Mouse (Mus musculus) brown adipose tissue, adult 24 weeks (tissue): ENCODE results near the gene Katnal1. TPM values are rescaled to one million over a fixed set of nuclear protein-coding genes. Genes with fewer than 3 reads are reported as not detected.

ENCODE experiments used
- H3K27ac ChIP-seq: fragments of 200-500 bp; replicated peaks from 2 replicates; pipeline ENCODE4 v1.5.1; 2012; ENCODE audit warnings: low read depth, mild to moderate bottlenecking, low read length
- H3K4me1 ChIP-seq: fragments of 200-500 bp; 2 replicates; pipeline ENCODE4 v1.6.1; 2012; ENCODE audit warnings: low read length, mixed read lengths; ENCODE audit not compliant: control insufficient read depth, insufficient read depth, insufficient read length
- H3K4me3 ChIP-seq: fragments of 200-500 bp; 2 replicates; pipeline ENCODE4 v1.5.1; 2012; ENCODE audit warnings: low read depth, mild to moderate bottlenecking, low read length, moderate library complexity; ENCODE audit not compliant: insufficient read depth
- polyA plus RNA-seq: library from polyadenylated mRNA; stranded (reverse); fragments of >200 nt; gene quantifications from 2 replicates; pipeline ENCODE4 v1.2.4, GENCODE M21; 2012; ENCODE audit not compliant: missing spikeins, insufficient read depth, insufficient read length

The Katnal1 gene
- polyA plus RNA-seq, 1 experiment, result 7.0 TPM

DNA sequence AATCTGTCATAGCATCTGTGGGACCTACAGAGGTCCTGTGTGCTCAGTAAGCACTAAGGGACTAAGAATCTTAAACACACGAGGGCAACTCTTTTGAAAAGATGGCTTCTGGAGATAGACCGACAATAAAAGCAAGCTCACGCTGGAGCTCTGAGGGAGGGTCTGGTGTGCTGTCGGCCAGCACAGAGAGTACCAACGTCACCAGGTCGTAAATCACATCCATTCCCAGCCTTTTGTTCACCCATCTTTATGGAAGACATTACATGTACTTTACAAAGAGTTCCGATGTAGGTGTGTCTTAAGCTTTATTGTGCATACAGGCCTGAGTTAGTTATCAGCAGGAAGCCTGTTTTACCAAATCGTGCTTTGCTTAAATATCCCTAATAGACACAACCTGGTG, 14.9 kb upstream of the Katnal1 start:
- no peaks in the 10 kb centered on the region for H3K4me1 ChIP-seq
- no peak overlapping the region for H3K4me3 ChIP-seq
- H3K27ac ChIP-seq, result no peak overlapping the region

DNA sequence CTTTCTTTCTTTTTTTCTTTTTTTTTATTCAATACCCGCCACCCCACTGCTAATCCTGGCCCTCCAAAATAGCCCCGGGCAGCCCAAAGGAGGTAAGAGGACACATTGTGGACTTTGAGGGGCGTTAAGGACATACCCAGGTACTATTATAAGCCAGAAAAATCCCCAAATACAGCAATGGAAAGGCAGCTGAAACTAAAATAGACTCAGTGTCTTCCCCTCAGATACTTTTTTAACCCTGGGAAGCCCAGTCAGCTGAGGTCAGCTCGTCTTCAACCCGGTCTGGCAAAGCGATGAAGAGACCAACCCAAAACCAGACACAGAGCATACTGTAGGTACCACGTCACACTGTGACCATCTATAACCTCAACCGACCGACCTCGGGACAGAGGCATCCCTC, 14.3 kb upstream of the Katnal1 start:
- Histone ChIP-seq H3K4me3 (no peak overlapping the region), H3K4me1 (no peaks in the 10 kb centered on the region), H3K27ac (no peak overlapping the region)

DNA sequence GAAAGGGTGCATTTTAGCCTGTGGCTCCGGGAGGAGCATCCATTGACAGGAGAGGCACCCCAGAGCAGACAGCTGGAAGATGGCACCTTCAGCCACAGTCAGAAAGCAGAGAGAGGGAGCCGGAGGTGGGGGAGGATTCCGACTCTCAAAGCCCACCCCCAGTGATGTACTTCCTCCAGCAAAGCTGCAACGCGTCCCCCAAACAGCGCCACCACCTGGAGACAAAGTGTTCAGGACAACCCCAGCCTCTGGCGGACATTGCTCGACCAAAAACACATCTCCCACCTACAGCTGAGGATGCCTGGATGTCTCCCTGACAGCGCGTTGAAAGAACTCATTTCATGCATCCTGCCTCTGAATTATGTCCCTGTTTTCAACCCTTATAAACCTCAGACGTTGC, 13.8 kb upstream of the Katnal1 start:
- Histone ChIP-seq H3K4me1 (no peaks in the 10 kb centered on the region), H3K27ac (no peak overlapping the region), H3K4me3 (no peak overlapping the region)

DNA sequence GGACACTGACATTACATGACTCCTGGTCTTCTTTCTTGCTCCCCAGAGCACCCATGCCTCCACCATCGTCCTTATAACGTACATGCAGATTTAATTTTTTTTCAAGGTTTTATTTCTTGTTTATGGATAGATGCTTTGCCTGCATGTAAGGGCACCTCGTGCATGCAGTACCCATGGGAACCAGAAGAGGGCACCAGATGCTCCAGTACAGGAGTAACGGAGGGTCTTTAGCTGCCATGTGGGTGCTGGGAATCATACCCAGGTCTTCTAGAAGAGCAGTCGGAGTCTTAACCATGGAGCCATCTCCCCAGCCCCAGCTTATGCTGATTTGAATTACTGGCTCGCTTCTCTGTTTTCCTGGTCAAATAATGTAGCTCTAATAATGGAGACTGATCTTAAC, 13.2 kb upstream of the Katnal1 start:
- H3K27ac ChIP-seq, result no peak overlapping the region
- no peak overlapping the region for H3K4me3 ChIP-seq
- H3K4me1 ChIP-seq, result no peaks in the 10 kb centered on the region

DNA sequence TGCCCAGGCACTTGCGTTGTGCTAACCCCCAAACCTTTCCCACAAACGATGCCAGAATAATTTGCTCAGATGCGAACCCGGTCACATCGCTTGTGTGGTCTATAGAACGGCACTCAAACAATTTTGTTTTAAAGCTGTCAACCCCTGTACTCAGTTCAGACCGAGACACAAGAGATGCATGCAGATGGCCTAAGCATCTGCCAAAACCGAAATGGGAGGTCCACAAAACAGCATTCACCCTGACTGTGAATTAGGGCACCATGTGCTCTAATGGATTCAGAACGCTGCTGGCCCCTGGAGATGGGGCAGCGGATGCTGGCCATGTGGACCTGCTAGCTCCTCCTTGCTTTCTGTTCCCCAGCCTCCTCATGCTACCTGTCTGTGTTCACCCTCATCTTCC, 12.7 kb upstream of the Katnal1 start:
- Histone ChIP-seq H3K27ac (no peak overlapping the region), H3K4me3 (no peak overlapping the region), H3K4me1 (no peaks in the 10 kb centered on the region)

DNA sequence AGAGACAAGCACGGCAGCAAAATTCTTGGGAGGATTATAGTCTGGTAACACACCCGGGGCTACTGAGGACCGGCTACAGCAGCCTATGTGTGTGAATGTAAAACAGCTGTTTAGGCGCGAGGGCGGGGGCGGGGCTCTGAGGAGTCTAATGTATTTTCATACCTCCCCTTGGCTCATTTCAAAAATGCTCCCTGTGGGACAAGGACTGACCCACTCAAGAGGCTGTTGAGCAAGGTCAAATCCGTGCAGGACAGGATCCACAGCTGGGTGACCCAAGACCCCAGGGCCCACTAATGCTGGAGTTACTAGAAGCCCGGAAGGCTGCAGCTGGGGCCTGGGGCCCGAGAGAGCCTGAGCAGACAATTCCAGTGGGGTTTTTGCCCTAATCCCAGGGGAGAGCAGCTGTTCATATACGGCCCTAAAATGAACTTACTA, 10.8 kb upstream of the Katnal1 start:
- Histone ChIP-seq H3K4me3 (no peak overlapping the region), H3K4me1 (no peaks in the 10 kb centered on the region), H3K27ac (no peak overlapping the region)

DNA sequence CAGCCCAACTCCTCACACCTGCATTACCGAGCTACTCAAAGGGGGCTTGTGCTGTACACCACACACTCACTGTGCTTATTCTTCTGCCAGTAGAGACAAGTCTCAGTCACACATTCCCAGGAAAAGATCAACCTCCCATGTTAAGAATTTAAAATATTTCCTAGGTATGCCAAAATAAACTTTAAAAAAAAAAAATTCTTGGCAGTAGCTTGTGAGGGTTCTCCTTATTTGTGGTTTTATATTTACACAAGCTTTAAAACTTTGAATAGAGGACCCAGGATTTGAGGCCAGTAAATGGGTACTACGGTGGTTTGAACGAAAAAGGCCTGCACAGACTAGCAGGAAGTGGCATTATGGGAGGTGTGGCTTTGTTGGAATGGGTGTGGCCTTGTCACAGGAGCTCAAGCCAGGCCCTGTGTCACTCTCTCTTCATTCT, 7.4 kb upstream of the Katnal1 start:
- Histone ChIP-seq H3K4me3 (no peak overlapping the region), H3K4me1 (peaks cover 2% of the 10 kb centered on the region; the same call in 1 of the 2 replicates), H3K27ac (no peak overlapping the region)

DNA sequence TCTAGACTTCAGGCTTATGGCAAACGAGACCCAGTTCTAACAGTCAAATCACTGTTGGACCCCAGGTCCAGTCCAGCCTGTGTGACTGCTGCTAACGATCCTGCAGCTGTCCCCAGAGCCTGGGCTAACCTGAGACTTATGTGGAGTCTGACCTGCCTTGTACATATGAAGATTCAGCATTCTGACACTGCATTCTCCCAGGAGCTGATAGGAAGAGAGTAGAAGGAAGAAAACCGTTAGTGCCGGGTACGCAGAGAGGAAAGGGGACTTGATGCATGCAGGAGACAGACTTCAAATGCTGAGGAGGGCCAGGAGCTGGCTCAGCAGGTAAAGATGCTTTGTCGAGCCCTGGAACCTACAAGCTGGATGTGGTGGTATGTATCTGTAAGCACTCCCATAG, 6.8 kb upstream of the Katnal1 start:
- Histone ChIP-seq H3K27ac (no peak overlapping the region), H3K4me3 (no peak overlapping the region), H3K4me1 (peaks cover 2% of the 10 kb centered on the region; the same call in 1 of the 2 replicates)

DNA sequence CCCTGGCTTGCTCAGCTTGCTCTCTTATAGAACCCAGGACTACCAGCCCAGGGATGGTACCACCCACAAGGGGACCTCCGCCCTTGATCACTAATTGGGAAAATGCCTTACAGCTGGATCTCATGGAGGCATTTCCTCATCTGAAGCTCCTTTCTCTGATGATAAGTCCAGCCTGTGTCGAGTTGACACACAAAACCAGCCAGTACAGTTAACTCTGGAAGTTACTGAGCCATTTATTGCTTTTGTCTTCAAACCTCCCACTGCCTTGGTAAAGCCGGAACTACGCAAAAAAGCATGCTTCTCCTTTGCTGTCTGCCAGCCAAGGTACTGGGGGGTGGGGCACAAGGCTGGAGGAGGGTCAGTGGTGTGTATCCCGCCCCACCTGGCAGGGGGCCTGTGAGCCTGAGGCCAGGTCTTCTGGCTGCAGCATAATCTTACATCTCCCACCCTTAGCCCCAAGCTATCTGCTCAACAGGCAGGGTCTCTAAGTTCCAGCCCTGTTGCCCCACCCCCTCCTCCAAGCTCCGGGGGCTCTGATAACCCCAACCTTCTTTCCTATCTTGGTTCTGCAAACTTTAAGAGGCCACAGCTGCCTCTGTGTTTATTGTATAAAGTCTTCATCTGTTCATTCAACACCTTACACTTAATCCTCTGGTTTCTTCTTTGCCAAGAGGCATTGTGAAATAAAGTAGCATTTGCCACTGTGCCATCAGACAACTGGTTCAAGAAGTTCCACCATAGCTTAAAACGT, 6.1 kb upstream of the Katnal1 start:
- no peak overlapping the region for H3K27ac ChIP-seq
- no peak overlapping the region for H3K4me3 ChIP-seq
- H3K4me1 ChIP-seq, result peaks cover 2% of the 10 kb centered on the region; the same call in 1 of the 2 replicates

DNA sequence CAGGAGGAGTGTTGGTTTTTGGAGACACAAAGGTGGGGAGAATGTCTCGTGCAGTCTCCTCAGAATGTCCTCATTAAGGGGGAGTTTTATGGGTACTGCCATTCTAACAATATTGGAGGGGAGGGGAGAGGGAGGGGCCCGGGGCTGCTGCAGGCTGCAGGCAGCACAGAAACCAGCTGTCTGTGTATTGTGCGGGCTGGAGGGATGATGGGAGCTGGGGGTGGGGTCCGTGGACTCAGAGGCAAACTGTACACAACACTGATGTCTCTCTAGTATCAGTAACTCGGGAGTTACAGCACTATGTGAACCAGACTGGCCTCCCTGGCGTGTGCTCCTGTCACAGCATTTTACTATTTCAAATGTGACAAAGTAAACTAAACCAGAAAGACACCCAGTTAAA, 5.3 kb upstream of the Katnal1 start:
- H3K4me1 ChIP-seq, result peaks cover 2% of the 10 kb centered on the region; the same call in 1 of the 2 replicates
- no peak overlapping the region for H3K27ac ChIP-seq
- no peak overlapping the region for H3K4me3 ChIP-seq

DNA sequence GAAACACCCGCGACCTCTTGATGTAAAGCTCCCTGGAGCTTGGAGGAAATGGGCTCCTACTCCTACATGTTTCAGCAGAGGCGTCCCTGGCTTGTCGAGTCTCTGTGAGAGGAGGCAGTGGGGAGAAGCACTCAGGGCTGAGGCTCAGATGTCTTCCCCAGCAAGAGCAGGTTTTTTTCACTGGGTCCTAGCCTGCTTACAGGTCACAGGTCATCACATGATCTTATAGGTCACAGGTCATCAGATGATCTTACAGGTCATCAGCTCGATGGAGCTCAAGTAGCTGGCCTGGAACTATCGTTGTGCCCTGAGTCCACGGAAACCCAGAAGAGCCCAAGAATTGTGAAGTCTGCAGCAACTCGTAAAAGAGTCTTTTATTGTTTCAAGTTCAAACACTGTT, 4.6 kb upstream of the Katnal1 start:
- peaks cover 2% of the 10 kb centered on the region; the same call in 1 of the 2 replicates for H3K4me1 ChIP-seq
- no peak overlapping the region for H3K4me3 ChIP-seq
- H3K27ac ChIP-seq, result no peak overlapping the region

DNA sequence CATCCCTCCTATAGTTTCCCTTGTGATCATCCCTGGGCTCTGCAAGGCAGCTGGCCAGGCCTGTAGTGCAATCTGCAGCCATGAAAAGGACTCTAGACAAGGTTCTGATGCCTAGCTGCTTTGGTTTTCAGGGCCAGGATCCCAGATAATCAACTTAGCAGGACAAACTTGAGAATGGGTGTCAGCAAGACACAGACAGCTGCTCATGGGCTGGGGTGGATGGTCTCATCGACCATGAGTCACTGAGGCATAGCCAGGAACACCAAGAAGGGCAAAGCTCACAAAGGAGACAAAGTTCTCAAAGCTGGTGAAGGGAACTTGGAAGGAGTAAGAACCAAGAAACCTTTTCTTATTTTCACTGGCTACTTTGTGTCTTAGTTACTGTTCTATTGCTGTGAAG, 2.2 kb upstream of the Katnal1 start:
- no peak overlapping the region for H3K27ac ChIP-seq
- peaks cover 4% of the 10 kb centered on the region; the same call in 1 of the 2 replicates for H3K4me1 ChIP-seq

DNA sequence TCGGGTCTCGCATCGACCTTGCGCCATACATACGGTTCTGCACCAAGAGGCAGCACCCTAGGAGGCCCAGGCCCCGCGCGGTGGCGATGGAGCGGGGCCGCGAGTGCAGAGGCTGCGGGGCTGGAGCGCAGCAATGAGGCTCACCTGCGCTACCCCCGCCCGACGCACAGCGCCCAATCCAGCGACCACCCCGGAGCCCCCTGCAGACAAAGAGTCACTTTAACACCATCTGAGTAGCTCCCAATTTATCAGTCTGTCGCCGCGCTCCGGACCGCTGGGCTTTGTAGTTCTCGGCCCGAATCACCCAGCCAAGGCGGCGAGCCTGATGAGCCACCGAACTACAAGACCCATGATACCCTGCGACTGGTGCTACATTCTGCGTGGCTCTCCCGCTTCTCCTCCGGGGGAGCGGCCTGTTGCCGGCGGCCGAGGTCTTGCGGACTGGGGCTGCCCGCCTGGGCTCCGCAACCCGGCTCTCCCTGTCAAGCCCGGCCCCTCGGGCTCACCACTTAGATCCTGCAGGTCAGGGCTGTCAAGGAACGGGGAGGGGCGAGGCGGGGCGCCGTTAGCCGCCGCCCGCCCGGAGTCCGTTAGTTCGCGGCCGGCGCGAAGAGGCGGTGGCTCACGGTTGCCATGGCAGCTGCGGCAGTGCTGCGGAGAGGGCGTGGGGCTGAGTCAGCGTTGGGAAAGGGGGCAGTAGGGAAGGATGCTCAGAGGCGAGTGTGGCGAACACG, 571 bp downstream of the Katnal1 start:
- H3K4me3 ChIP-seq, result peak overlapping the region; percentile 86
- H3K27ac ChIP-seq, result peak overlapping the region; percentile 73
- H3K4me1 ChIP-seq, result 0 out of 2 replicates have a peak, but pooled peaks cover 2% of the 10 kb centered on the region

More for the DNA sequence above, 2.2 kb upstream of the Katnal1 start:
- no peak overlapping the region for H3K4me3 ChIP-seq

DNA sequence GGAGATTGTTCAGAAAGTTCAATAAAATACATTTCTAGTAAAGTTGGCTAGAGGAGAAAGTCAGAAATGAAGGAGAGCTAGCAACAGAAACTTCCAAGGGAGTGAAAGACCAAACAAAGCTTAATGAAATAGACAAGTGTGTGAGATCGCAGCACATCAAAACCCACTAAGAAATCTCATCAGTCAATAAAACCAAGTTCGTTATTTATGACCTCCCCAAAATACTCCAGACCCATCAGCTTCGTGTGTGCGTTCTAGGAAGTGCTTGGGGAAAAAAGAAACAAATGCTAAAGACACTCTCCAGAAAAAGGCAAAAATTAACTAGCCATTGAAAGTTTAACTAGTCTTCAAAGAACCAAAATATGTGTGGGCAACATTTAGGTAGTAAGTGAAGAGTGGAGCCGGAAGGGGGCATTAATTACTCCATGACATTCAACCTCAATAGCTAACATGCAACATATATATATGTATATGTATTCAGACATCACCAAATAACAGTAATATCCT, 1.4 kb downstream of the Katnal1 start:
- Histone ChIP-seq H3K4me3 (peak overlapping the region; percentile 86; the same call in 1 of the 2 replicates), H3K4me1 (0 out of 2 replicates have a peak, but pooled peaks cover 2% of the 10 kb centered on the region), H3K27ac (no peak overlapping the region)

DNA sequence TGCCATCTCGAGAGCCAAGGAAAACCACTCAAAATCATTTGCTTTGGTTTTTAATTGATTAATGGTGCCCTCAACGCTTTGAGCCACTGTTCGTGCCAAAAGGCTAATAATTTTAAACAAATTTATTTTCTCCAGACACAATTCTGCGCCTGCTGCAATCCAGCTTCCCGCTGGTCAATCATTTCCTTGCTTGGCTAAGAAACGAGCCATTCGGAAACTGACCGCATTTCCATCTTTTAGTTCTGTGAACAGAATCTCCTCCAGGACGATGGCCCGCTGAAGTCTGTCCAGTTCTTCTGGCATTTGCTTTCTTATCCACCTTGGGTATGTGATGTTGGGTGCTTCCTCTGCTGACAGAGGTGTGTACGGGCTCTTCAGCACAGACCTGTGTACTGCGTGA, 4.5 kb downstream of the Katnal1 start:
- Histone ChIP-seq H3K27ac (no peak overlapping the region), H3K4me3 (no peak overlapping the region), H3K4me1 (0 out of 2 replicates have a peak, but pooled peaks cover 2% of the 10 kb centered on the region)
